Mouse (Mus musculus) heart, embryonic 15.5 days (tissue): Measurements from ENCODE around the gene Luzp1. TPM values are rescaled to one million over a fixed set of nuclear protein-coding genes. Genes with fewer than 3 reads are reported as not detected.

ENCODE experiments used
- polyA plus RNA-seq: library from polyadenylated mRNA; unstranded; fragments of >200 nt; fragmentation: Nextera tagmentation; extraction: Ambion mirVana; gene quantifications from 2 replicates; pipeline ENCODE4 v1.2.1, GENCODE M21; 2015

The Luzp1 gene
- polyA plus RNA-seq, 1 experiment from 2014 or later = 104 TPM

Other genes starting within 250 kb of the Luzp1 start
- 47.7 and 61.6 TPM in 2 replicates for gene Tcea3, start 222.0 kb upstream of the Luzp1 start, polyA plus RNA-seq
- 18.3 and 21.5 TPM in 2 replicates for gene Zfp46, start 185.1 kb upstream of the Luzp1 start, polyA plus RNA-seq
- 84.3 and 107 TPM in 2 replicates for gene Hnrnpr, start 158.8 kb upstream of the Luzp1 start, polyA plus RNA-seq
- 0.18 and 0.37 TPM in 2 replicates for gene Htr1d, start 46.2 kb upstream of the Luzp1 start, polyA plus RNA-seq
- 0.25 and 0.38 TPM in 2 replicates for gene 6030445D17Rik, start 7.5 kb upstream of the Luzp1 start, polyA plus RNA-seq
- gene Kdm1a, start 133.0 kb downstream of the Luzp1 start, polyA plus RNA-seq = 21.4 and 26.3 TPM in 2 replicates
- not detected in 2 replicates for gene Tex46, start 140.7 kb downstream of the Luzp1 start, polyA plus RNA-seq
- not detected in 2 replicates for gene Lactbl1, start 152.9 kb downstream of the Luzp1 start, polyA plus RNA-seq